Mouse (Mus musculus) heart, adult 2 months (tissue): Measurements from ENCODE around the gene Ttc33. TPM values are rescaled to one million over a fixed set of nuclear protein-coding genes. Genes with fewer than 3 reads are reported as not detected.

Experiments
- DNase-seq, 2 experiments: peaks; one replicate each; pipeline ENCODE4 v3.0.0; 2021
- H3K27ac ChIP-seq: fragments of 200-600 bp; 2 replicates; pipeline ENCODE4 v1.8.1; 2022
- H3K27me3 ChIP-seq: fragments of 200-500 bp; 2 replicates; pipeline ENCODE4 v1.6.1; 2012; ENCODE audit warnings: mild to moderate bottlenecking, low read length, inconsistent platforms, mixed read lengths; ENCODE audit not compliant: control insufficient read depth, insufficient read depth
- H3K36me3 ChIP-seq: fragments of 200-500 bp; 2 replicates; pipeline ENCODE4 v1.6.1; 2012; ENCODE audit warnings: low read length, inconsistent platforms; ENCODE audit not compliant: control insufficient read depth, insufficient read depth
- H3K4me1 ChIP-seq: fragments of 200-500 bp; 2 replicates; pipeline ENCODE4 v1.6.1; 2011; ENCODE audit warnings: low read length; ENCODE audit not compliant: control insufficient read depth, insufficient read depth
- H3K4me3 ChIP-seq: fragments of 200-600 bp; 2 replicates; pipeline ENCODE4 v1.8.1; 2022
- H3K79me2 ChIP-seq: fragments of 200-500 bp; replicated peaks from 2 replicates; pipeline ENCODE4 v1.6.1; 2012; ENCODE audit warnings: mild to moderate bottlenecking, inconsistent platforms, low read length, moderate library complexity, mixed read lengths; ENCODE audit not compliant: control insufficient read depth, insufficient read depth
- H3K9ac ChIP-seq: fragments of 200-500 bp; 2 replicates; pipeline ENCODE4 v1.6.1; 2012; ENCODE audit warnings: low read depth, mild to moderate bottlenecking, control low read depth, inconsistent platforms, low read length, mixed read lengths
- CTCF ChIP-seq: fragments of 200-600 bp; IDR thresholded peaks from 2 replicates; pipeline ENCODE4 v1.8.1; 2022; ENCODE audit warnings: antibody characterized with exemption, mild to moderate bottlenecking, moderate library complexity
- EP300 ChIP-seq: fragments of 200-500 bp; IDR thresholded peaks from 2 replicates; pipeline ENCODE4 v1.6.1; 2011; ENCODE audit warnings: low read depth, low read length, control low read depth; ENCODE audit not compliant: insufficient read depth
- POLR2A ChIP-seq: fragments of 200-500 bp; IDR thresholded peaks from 2 replicates; pipeline ENCODE4 v1.6.1; 2011; ENCODE audit warnings: mild to moderate bottlenecking, low read depth, low read length, control low read depth; ENCODE audit not compliant: insufficient read depth
- WGBS: fragments of 180-500 bp; shearing (Covaris S2); methylation state at CpG from one replicate; pipeline ENCODE4 v1.1.7; 2018; 5-methylcytosine and 5-hydroxymethylcytosine counted together
- intact Hi-C: fragments of 180-260 bp; cut with DNase I; formaldehyde crosslinking; loops from one replicate; pipeline ENCODE4 v1.15.1; 2025
- polyA plus RNA-seq: library from polyadenylated mRNA; depleted of rRNA; stranded (reverse); fragments of >200 nt; gene quantifications from 2 replicates; pipeline ENCODE4 v1.2.3, GENCODE M21; 2012
- total RNA-seq, 2 experiments: library from RNA; stranded (reverse); gene quantifications; 2 replicates each; pipeline ENCODE4 v1.2.3; 2021

Gene Ttc33
- total and polyA plus RNA-seq, 3 experiments, result 10.4 to 45.2 (median 37.5) TPM

DNA sequence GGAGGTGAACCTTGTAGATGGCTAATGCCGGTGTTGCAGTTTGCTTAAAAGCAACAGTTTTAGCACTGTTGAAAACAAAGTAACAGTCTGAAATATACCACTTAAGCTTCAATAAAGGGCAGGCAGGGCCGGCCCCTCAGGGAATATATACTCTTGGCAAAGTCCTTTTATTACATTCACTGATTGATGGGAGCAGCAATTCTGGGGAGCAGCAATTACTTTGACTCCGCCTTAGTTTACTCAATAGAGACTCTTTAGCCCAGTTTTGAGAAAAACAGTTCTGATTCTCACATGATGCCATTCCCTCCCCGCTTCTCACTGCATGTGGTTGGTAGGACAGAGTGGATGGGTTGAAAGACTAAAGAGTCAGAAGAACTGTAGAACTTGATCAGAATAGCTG, 36.1 kb upstream of the Ttc33 start:
- WGBS, result 75% methylated on average over 4 of the region's 4 CpGs
- no peak overlapping the region for H3K4me3 ChIP-seq
- DNase-seq, result no peak
- H3K4me1 ChIP-seq, result peaks cover 4% of the 10 kb centered on the region
- H3K79me2 ChIP-seq, result peaks cover 9% of the 10 kb centered on the region
- no peak overlapping the region for H3K27ac ChIP-seq
- H3K9ac ChIP-seq, result no peak overlapping the region
- TF ChIP-seq POLR2A (no peak), EP300 (no peak), CTCF (no peak)
- H3K36me3 ChIP-seq, result peaks cover 9% of the 10 kb centered on the region
- intact Hi-C loops, result no loop called here
- H3K27me3 ChIP-seq, result no peaks in the 10 kb centered on the region

DNA sequence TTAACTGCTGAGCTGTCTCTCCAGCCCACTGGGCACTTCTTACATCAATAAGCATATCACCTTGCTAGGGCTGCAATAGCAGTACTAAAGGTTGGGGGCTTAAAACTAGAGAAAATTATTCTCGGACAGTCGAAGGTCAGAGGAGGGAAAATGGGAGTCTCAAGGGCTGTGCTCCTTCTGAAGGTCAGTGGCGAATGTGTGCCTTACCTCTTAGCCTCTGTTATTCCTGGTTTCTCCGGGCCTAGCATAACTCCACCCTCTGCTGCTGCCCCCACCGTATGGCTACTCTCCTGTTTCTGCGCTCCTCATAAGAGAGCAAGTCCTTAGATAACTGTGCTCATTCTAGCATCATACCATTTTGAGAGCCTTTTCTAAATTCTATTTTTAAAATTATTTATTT, 33.2 kb upstream of the Ttc33 start:
- Histone ChIP-seq H3K36me3 (peaks cover 9% of the 10 kb centered on the region), H3K27me3 (no peaks in the 10 kb centered on the region), H3K79me2 (peaks cover 10% of the 10 kb centered on the region), H3K27ac (no peak overlapping the region), H3K4me1 (peaks cover 6% of the 10 kb centered on the region), H3K4me3 (no peak overlapping the region), H3K9ac (no peak overlapping the region)
- intact Hi-C loops, result no loop called here
- no peak for DNase-seq
- WGBS, result 94% methylated on average over 6 of the region's 6 CpGs
- no peak for TF ChIP-seq CTCF
- TF ChIP-seq EP300, result no peak
- no peak for TF ChIP-seq POLR2A

- TF ChIP-seq POLR2A (no peak), EP300 (no peak), CTCF (no peak)
- H3K27ac ChIP-seq, result no peak overlapping the region
- peaks cover 13% of the 10 kb centered on the region for H3K79me2 ChIP-seq
- no peak overlapping the region for H3K9ac ChIP-seq
- intact Hi-C loops, result no loop called here
- H3K36me3 ChIP-seq, result peaks cover 3% of the 10 kb centered on the region
- no peak for DNase-seq
- peaks cover 19% of the 10 kb centered on the region for H3K4me1 ChIP-seq
- WGBS, result 58% methylated on average over 9 of the region's 9 CpGs
- no peak overlapping the region for H3K4me3 ChIP-seq
- H3K27me3 ChIP-seq, result no peaks in the 10 kb centered on the region
Observed at GRCm38 (mm10) chr15:5154621-5155020, 30.7 kb upstream of the Ttc33 start.

DNA sequence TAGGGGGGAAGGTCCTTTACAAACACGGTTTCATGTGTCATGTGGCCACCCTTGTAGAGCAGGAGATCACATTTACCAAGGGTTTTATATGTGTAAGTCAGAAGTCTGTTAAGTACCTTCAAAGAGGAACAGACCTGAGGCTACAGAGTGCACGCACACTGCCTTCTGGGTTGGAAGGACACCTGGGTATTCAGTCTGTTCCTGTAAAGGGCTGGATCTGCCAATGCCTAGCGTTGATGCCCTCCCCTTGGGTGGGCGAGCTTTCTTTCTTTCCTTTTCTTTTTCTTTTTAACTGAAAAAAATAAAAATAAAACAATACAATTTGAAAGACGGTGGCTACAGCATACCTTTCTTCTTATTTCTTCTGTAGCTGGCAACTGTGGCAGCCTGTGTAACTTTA, 30.2 kb upstream of the Ttc33 start:
- peaks cover 19% of the 10 kb centered on the region for H3K4me1 ChIP-seq
- H3K9ac ChIP-seq, result no peak overlapping the region
- intact Hi-C loops, result no loop called here
- no peak overlapping the region for H3K27ac ChIP-seq
- no peak overlapping the region for H3K4me3 ChIP-seq
- peaks cover 12% of the 10 kb centered on the region for H3K79me2 ChIP-seq
- peaks cover 3% of the 10 kb centered on the region for H3K36me3 ChIP-seq
- H3K27me3 ChIP-seq, result no peaks in the 10 kb centered on the region
- no peak for DNase-seq
- 75% methylated on average over 5 of the region's 5 CpGs for whole genome bisulfite sequencing
- no peak for TF ChIP-seq POLR2A

DNA sequence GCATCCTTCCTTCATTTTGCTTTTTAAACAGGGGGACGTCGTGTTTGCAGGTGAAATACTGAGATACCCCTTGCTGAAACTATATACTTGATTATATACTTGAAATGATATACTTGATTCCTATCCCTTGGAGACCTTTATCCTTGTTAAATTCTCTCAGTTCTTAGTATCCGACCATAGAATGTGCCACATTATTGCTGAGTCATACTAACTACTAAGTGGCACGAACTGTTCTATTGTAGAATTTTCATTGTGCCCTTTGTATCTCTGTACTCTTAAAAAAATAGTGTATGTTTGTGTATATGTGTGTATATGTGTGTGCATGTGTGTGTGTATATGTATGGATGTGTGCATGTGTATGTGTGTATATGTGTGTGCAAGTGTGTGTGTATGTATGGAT, 29.0 kb upstream of the Ttc33 start:
- no peaks in the 10 kb centered on the region for H3K27me3 ChIP-seq
- intact Hi-C loops, result no loop called here
- H3K4me3 ChIP-seq, result no peak overlapping the region
- 78% methylated on average over 4 of the region's 4 CpGs for WGBS
- peaks cover 19% of the 10 kb centered on the region for H3K4me1 ChIP-seq
- no peak overlapping the region for H3K9ac ChIP-seq
- no peak for DNase-seq
- no peak overlapping the region for H3K27ac ChIP-seq
- peaks cover 3% of the 10 kb centered on the region for H3K36me3 ChIP-seq
- TF ChIP-seq POLR2A, result no peak
- no peak for TF ChIP-seq EP300
- TF ChIP-seq CTCF, result no peak
- peaks cover 10% of the 10 kb centered on the region for H3K79me2 ChIP-seq

DNA sequence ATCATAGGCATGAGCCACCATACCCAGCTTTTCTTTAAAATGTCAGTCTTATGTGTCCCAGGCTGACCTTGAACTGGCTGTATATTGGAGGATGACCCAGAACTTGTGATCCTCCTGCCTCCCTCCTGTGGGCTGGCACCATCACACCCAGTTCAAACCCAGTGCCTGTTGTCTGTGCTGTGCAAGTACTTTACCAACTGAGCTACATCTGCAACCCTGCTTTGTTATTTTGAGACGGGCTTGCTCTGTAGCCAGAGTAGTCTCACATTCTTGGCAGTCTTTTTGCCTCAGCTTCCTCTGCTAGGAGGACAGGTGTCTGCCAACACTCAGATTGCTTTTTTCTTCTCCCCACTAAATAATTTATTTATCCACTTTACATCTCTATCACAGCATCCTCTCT, 27.9 kb upstream of the Ttc33 start:
- Histone ChIP-seq H3K79me2 (peaks cover 8% of the 10 kb centered on the region; the same call in 1 of the 2 replicates), H3K4me1 (peaks cover 19% of the 10 kb centered on the region), H3K9ac (no peak overlapping the region), H3K27ac (no peak overlapping the region), H3K27me3 (no peaks in the 10 kb centered on the region), H3K4me3 (no peak overlapping the region), H3K36me3 (peaks cover 3% of the 10 kb centered on the region)
- DNase-seq, result no peak
- TF ChIP-seq POLR2A, result no peak
- TF ChIP-seq CTCF, result no peak
- no peak for TF ChIP-seq EP300
- intact Hi-C loops, result no loop called here
- WGBS, result 7% methylated on average over 1 of the region's 1 CpGs
